Mouse (Mus musculus): ENCODE measurements around the gene Fbxw5. TPM values are rescaled to one million over a fixed set of nuclear protein-coding genes. Genes with fewer than 3 reads are reported as not detected.

Gene Fbxw5
- total and polyA plus RNA-seq, 3 experiments = 29.2 to 65.6 TPM; not detected in 1

GRCm38 (mm10) chr2:25492988-25493387 is 7.6 kb upstream of the Fbxw5 start:
- no peak for DNase-seq (ENCODE audit: low read depth, low spot score)
- TF ChIP-seq MAFK (IDR thresholded peaks at IDR 0.05; ENCODE audit: borderline replicate concordance, low read depth, low read length) (no peak), UBTF (IDR thresholded peaks at IDR 0.05; ENCODE audit: borderline replicate concordance, insufficient read depth, low read depth, low read length) (no peak), JUND (IDR thresholded peaks at IDR 0.05; ENCODE audit: low read depth, low read length) (no peak), SMC3 (IDR thresholded peaks at IDR 0.05; ENCODE audit: low read depth, low read length) (no peak), ZKSCAN1 (IDR thresholded peaks at IDR 0.05; ENCODE audit: low read depth, low read length) (no peak), MYB (IDR thresholded peaks at IDR 0.05; ENCODE audit: low read depth, low read length) (no peak), GATA1 (IDR thresholded peaks at IDR 0.05; ENCODE audit: low read depth, low read length) (no peak)
- Histone ChIP-seq H3K27me3 (ENCODE audit: control insufficient read depth in 1 of 2, insufficient read depth in 2 of 2, low read length in 2 of 2) (peaks cover 0 to 3% of the 10 kb centered on the region in 2 experiments; a peak in 3 of 4 replicates), H3K4me1 (ENCODE audit: control insufficient read depth in 1 of 2, insufficient read depth in 2 of 2, low read length in 2 of 2) (peaks cover 5 to 9% of the 10 kb centered on the region in 2 experiments; a peak in 3 of 4 replicates), H3K4me3 (ENCODE audit: control insufficient read depth in 1 of 2, insufficient read depth in 1 of 2, low read depth in 2 of 2, low read length in 2 of 2) (no peak overlapping the region), H3K27ac (ENCODE audit: control insufficient read depth, low read depth, low read length) (no peak overlapping the region), H3K79me2 (ENCODE audit: control insufficient read depth, insufficient read depth, low read length, poor library complexity) (no peaks in the 10 kb centered on the region), H3K9ac (ENCODE audit: control insufficient read depth, low read depth, low read length, poor library complexity, severe bottlenecking) (no peak overlapping the region), H3K36me3 (ENCODE audit: control insufficient read depth in 1 of 2, insufficient read depth in 2 of 2, low read length in 2 of 2) (peaks cover 0 to 8% of the 10 kb centered on the region in 2 experiments; a peak in 2 of 4 replicates), H3K9me3 (replicated peaks; ENCODE audit: insufficient read depth, low read length) (no peaks in the 10 kb centered on the region)

- Histone ChIP-seq H3K9me3 (replicated peaks; ENCODE audit: insufficient read depth, low read length) (no peaks in the 10 kb centered on the region), H3K27me3 (ENCODE audit: control insufficient read depth in 1 of 2, insufficient read depth in 2 of 2, low read length in 2 of 2) (peaks cover 0 to 3% of the 10 kb centered on the region in 2 experiments; a peak in 3 of 4 replicates), H3K4me1 (ENCODE audit: control insufficient read depth in 1 of 2, insufficient read depth in 2 of 2, low read length in 2 of 2) (peaks cover 10 to 14% of the 10 kb centered on the region in 2 experiments), H3K36me3 (ENCODE audit: control insufficient read depth in 1 of 2, insufficient read depth in 2 of 2, low read length in 2 of 2) (peaks cover 0 to 14% of the 10 kb centered on the region in 2 experiments; a peak in 2 of 4 replicates), H3K4me3 (ENCODE audit: control insufficient read depth in 1 of 2, insufficient read depth in 1 of 2, low read depth in 2 of 2, low read length in 2 of 2) (no peak within 1 kb of the TSS), H3K79me2 (ENCODE audit: control insufficient read depth, insufficient read depth, low read length, poor library complexity) (no peaks in the 10 kb centered on the region), H3K9ac (ENCODE audit: control insufficient read depth, low read depth, low read length, poor library complexity, severe bottlenecking) (no peak within 1 kb of the TSS), H3K27ac (ENCODE audit: control insufficient read depth, low read depth, low read length) (no peak within 1 kb of the TSS)
- TF ChIP-seq NELFE (IDR thresholded peaks at IDR 0.05; ENCODE audit: low read depth, low read length) (no peak), ETS1 (IDR thresholded peaks at IDR 0.05; ENCODE audit: low read depth, low read length) (no peak), CTCF (IDR thresholded peaks at IDR 0.05 in 2 of 3, conservative IDR thresholded peaks at IDR 0.05 in 1 of 3; ENCODE audit: control insufficient read depth in 1 of 3, insufficient read depth in 1 of 3, low read depth in 2 of 3, low read length in 3 of 3, poor library complexity in 1 of 3, severe bottlenecking in 1 of 3) (no peak), ZNF384 (IDR thresholded peaks at IDR 0.05; ENCODE audit: low read depth, low read length) (no peak), MAFK (IDR thresholded peaks at IDR 0.05; ENCODE audit: borderline replicate concordance, low read depth, low read length) (no peak), USF2 (IDR thresholded peaks at IDR 0.05; ENCODE audit: borderline replicate concordance in 1 of 2, insufficient read depth in 1 of 2, low read depth in 1 of 2, low read length in 2 of 2) (no peak), POLR2A (IDR thresholded peaks at IDR 0.05; ENCODE audit: control insufficient read depth in 1 of 2, insufficient read depth in 1 of 2, low read depth in 1 of 2, low read length in 2 of 2, poor library complexity in 1 of 2) (no peak), POLR2AphosphoS2 (IDR thresholded peaks at IDR 0.05; ENCODE audit: low read length) (no peak), E2F4 (IDR thresholded peaks at IDR 0.05; ENCODE audit: borderline replicate concordance, low read depth, low read length) (no peak), RCOR1 (IDR thresholded peaks at IDR 0.05; ENCODE audit: low read depth, low read length) (no peak), EP300 (IDR thresholded peaks at IDR 0.05; ENCODE audit: low read depth in 1 of 2, low read length in 2 of 2) (no peak), ZC3H11A (IDR thresholded peaks at IDR 0.05; ENCODE audit: low read depth, low read length) (no peak), SMC3 (IDR thresholded peaks at IDR 0.05; ENCODE audit: low read depth, low read length) (no peak), MEF2A (IDR thresholded peaks at IDR 0.05; ENCODE audit: extremely low read depth, insufficient replicate concordance, low read depth, low read length, poor library complexity, severe bottlenecking) (no peak), GATA1 (IDR thresholded peaks at IDR 0.05; ENCODE audit: low read depth, low read length) (no peak)
- DNase-seq (ENCODE audit: low read depth, low spot score) = no peak
Measured at GRCm38 (mm10) chr2:25493476-25493961, 7.0 kb upstream of the Fbxw5 start, which contains the start of gene Lcn12. Lcn12 (minus strand) TSS chr2:25493911.
